Mouse (Mus musculus) MEL (cell line): ENCODE measurements around the gene Plekha3. TPM values are rescaled to one million over a fixed set of nuclear protein-coding genes. Genes with fewer than 3 reads are reported as not detected.

Experiments
- DNase-seq: peaks from one replicate; pipeline ENCODE4 v3.0.0; 2011; ENCODE audit warnings: low read depth, low spot score
- H3K27ac ChIP-seq: 2 replicates; pipeline ENCODE4 v1.5.1; 2012; ENCODE audit warnings: low read depth, mild to moderate bottlenecking, control low read depth, low read length, moderate library complexity; ENCODE audit not compliant: control insufficient read depth
- H3K27me3 ChIP-seq, 2 experiments: fragments of 150-350 bp in 1 of 2; sonication (generic) in 1 of 2; 2 replicates each; pipeline ENCODE4 v1.6.1; 2012; ENCODE audit warnings: low read length in 2 of 2, mild to moderate bottlenecking in 2 of 2, improper control_type of control experiment in 1 of 2, moderate library complexity in 1 of 2; ENCODE audit not compliant: insufficient read depth in 2 of 2, control insufficient read depth in 1 of 2
- H3K36me3 ChIP-seq, 2 experiments: 2 replicates each; pipeline ENCODE4 v1.6.1; 2012 to 2014; ENCODE audit warnings: low read length in 2 of 2, improper control_type of control experiment in 1 of 2, inconsistent platforms in 1 of 2, mild to moderate bottlenecking in 1 of 2; ENCODE audit not compliant: insufficient read depth in 2 of 2, control insufficient read depth in 1 of 2
- H3K4me1 ChIP-seq, 2 experiments: fragments of 150-350 bp in 1 of 2; sonication (generic) in 1 of 2; 2 replicates each; pipeline ENCODE4 v1.6.1; 2012; ENCODE audit warnings: low read length in 2 of 2, improper control_type of control experiment in 1 of 2, mild to moderate bottlenecking in 1 of 2; ENCODE audit not compliant: insufficient read depth in 2 of 2, control insufficient read depth in 1 of 2
- H3K4me3 ChIP-seq, 2 experiments: fragments of 150-350 bp in 1 of 2; sonication (generic) in 1 of 2; 2 replicates each; pipeline ENCODE4 v1.5.1; 2012; ENCODE audit warnings: low read depth in 2 of 2, low read length in 2 of 2, mild to moderate bottlenecking in 2 of 2, moderate library complexity in 2 of 2, control low read depth in 1 of 2, improper control_type of control experiment in 1 of 2; ENCODE audit not compliant: control insufficient read depth in 1 of 2, insufficient read depth in 1 of 2
- H3K79me2 ChIP-seq: 2 replicates; pipeline ENCODE4 v1.6.1; 2012; ENCODE audit warnings: mild to moderate bottlenecking, low read length, moderate library complexity; ENCODE audit not compliant: control insufficient read depth, poor library complexity, insufficient read depth
- H3K9ac ChIP-seq: 2 replicates; pipeline ENCODE4 v1.6.1; 2012; ENCODE audit warnings: low read depth, mild to moderate bottlenecking, control low read depth, low read length, moderate library complexity; ENCODE audit not compliant: control insufficient read depth, poor library complexity, severe bottlenecking
- H3K9me3 ChIP-seq: fragments of 150-350 bp; sonication (generic); replicated peaks from 2 replicates; pipeline ENCODE4 v1.6.1; 2012; ENCODE audit warnings: mild to moderate bottlenecking, low read length, improper control_type of control experiment, moderate library complexity; ENCODE audit not compliant: insufficient read depth
- CHD2 ChIP-seq: IDR thresholded peaks from 2 replicates; pipeline ENCODE4 v1.6.1; 2011; ENCODE audit warnings: low read length, improper control_type of control experiment
- E2F4 ChIP-seq: IDR thresholded peaks from 2 replicates; pipeline ENCODE4 v1.6.1; 2011; ENCODE audit warnings: low read depth, low read length, improper control_type of control experiment, borderline replicate concordance
- EP300 ChIP-seq, 2 experiments: IDR thresholded peaks; 2 replicates each; pipeline ENCODE4 v1.6.1; 2011; ENCODE audit warnings: improper control_type of control experiment in 2 of 2, low read length in 2 of 2, low read depth in 1 of 2, mild to moderate bottlenecking in 1 of 2
- GABPA ChIP-seq: IDR thresholded peaks from 2 replicates; pipeline ENCODE4 v1.6.1; 2012; ENCODE audit warnings: low read depth, mild to moderate bottlenecking, inconsistent platforms, low read length, improper control_type of control experiment, moderate library complexity
- KAT2A ChIP-seq: conservative IDR thresholded peaks from 2 replicates; pipeline ENCODE4 v1.6.1; 2012; ENCODE audit warnings: low read depth, low read length, improper control_type of control experiment, inconsistent platforms
- MAFK ChIP-seq: IDR thresholded peaks from 2 replicates; pipeline ENCODE4 v1.6.1; 2011; ENCODE audit warnings: low read depth, mild to moderate bottlenecking, low read length, improper control_type of control experiment, borderline replicate concordance
- MAZ ChIP-seq: IDR thresholded peaks from 2 replicates; pipeline ENCODE4 v1.6.1; 2012; ENCODE audit warnings: low read depth, mild to moderate bottlenecking, inconsistent platforms, low read length, improper control_type of control experiment
- MEF2A ChIP-seq: IDR thresholded peaks from 2 replicates; pipeline ENCODE4 v1.6.1; 2014; ENCODE audit warnings: low read depth, mild to moderate bottlenecking, inconsistent platforms, low read length, improper control_type of control experiment; ENCODE audit not compliant: poor library complexity, insufficient replicate concordance, severe bottlenecking; ENCODE audit errors: extremely low read depth
- MXI1 ChIP-seq: IDR thresholded peaks from 2 replicates; pipeline ENCODE4 v1.6.1; 2011; ENCODE audit warnings: mild to moderate bottlenecking, low read depth, low read length, improper control_type of control experiment
- NRF1 ChIP-seq: IDR thresholded peaks from 2 replicates; pipeline ENCODE4 v1.6.1; 2014; ENCODE audit warnings: low read depth, mild to moderate bottlenecking, inconsistent platforms, low read length, improper control_type of control experiment, moderate library complexity; ENCODE audit not compliant: poor library complexity, insufficient read depth, severe bottlenecking
- POLR2A ChIP-seq, 2 experiments: IDR thresholded peaks; 2 replicates each; pipeline ENCODE4 v1.6.1; 2011 to 2012; ENCODE audit warnings: low read length in 2 of 2, mild to moderate bottlenecking in 2 of 2, control low read depth in 1 of 2, improper control_type of control experiment in 1 of 2, low read depth in 1 of 2, moderate library complexity in 1 of 2; ENCODE audit not compliant: control insufficient read depth in 1 of 2, insufficient read depth in 1 of 2, poor library complexity in 1 of 2
- RAD21 ChIP-seq: IDR thresholded peaks from 2 replicates; pipeline ENCODE4 v1.6.1; 2011; ENCODE audit warnings: mild to moderate bottlenecking, low read depth, low read length, improper control_type of control experiment
- RCOR1 ChIP-seq: IDR thresholded peaks from 2 replicates; pipeline ENCODE4 v1.6.1; 2012; ENCODE audit warnings: low read depth, mild to moderate bottlenecking, inconsistent platforms, low read length, improper control_type of control experiment
- TAL1 ChIP-seq: IDR thresholded peaks from 2 replicates; pipeline ENCODE4 v1.6.1; 2012; ENCODE audit warnings: mild to moderate bottlenecking, inconsistent platforms, low read length, moderate library complexity, mixed read lengths
- TBP ChIP-seq: IDR thresholded peaks from 2 replicates; pipeline ENCODE4 v1.8.0; 2011; ENCODE audit warnings: low read depth, low read length, improper control_type of control experiment
- TCF12 ChIP-seq: IDR thresholded peaks from 2 replicates; pipeline ENCODE4 v1.6.1; 2014; ENCODE audit warnings: low read depth, mild to moderate bottlenecking, inconsistent platforms, low read length, improper control_type of control experiment, moderate library complexity
- USF1 ChIP-seq: IDR thresholded peaks from 2 replicates; pipeline ENCODE4 v1.6.1; 2014; ENCODE audit warnings: low read depth, mild to moderate bottlenecking, inconsistent platforms, low read length, improper control_type of control experiment, moderate library complexity
- USF2 ChIP-seq, 2 experiments: IDR thresholded peaks; 2 replicates each; pipeline ENCODE4 v1.6.1; 2011 to 2012; ENCODE audit warnings: improper control_type of control experiment in 2 of 2, low read length in 2 of 2, borderline replicate concordance in 1 of 2, inconsistent platforms in 1 of 2, low read depth in 1 of 2, mild to moderate bottlenecking in 1 of 2; ENCODE audit not compliant: insufficient read depth in 1 of 2
- ZKSCAN1 ChIP-seq: IDR thresholded peaks from 2 replicates; pipeline ENCODE4 v1.6.1; 2012; ENCODE audit warnings: low read depth, mild to moderate bottlenecking, inconsistent platforms, low read length, improper control_type of control experiment, moderate library complexity
- ZNF384 ChIP-seq: IDR thresholded peaks from 2 replicates; pipeline ENCODE4 v1.6.1; 2012; ENCODE audit warnings: low read depth, mild to moderate bottlenecking, inconsistent platforms, low read length, improper control_type of control experiment
- polyA plus RNA-seq, 2 experiments: library from polyadenylated mRNA; stranded (reverse) in 1 of 2; unstranded in 1 of 2; fragments of >175 nt in 1 of 2; fragments of >200 nt in 1 of 2; gene quantifications; 2 replicates each; pipeline versions ENCODE4 v1.2.1 to v1.2.4; 2012; ENCODE audit warnings: low replicate concordance in 2 of 2, low read depth in 1 of 2; ENCODE audit not compliant: insufficient read length in 2 of 2, insufficient read depth in 1 of 2, missing spikeins in 1 of 2
- total RNA-seq: library from RNA; depleted of rRNA; stranded (reverse); fragments of 300-350 nt; gene quantifications from 2 replicates; pipeline ENCODE4 v1.2.3, GENCODE M21; 2012

The Plekha3 gene
- total and polyA plus RNA-seq, 3 experiments, result 20.5 to 23.4 TPM; not detected in 1

DNA sequence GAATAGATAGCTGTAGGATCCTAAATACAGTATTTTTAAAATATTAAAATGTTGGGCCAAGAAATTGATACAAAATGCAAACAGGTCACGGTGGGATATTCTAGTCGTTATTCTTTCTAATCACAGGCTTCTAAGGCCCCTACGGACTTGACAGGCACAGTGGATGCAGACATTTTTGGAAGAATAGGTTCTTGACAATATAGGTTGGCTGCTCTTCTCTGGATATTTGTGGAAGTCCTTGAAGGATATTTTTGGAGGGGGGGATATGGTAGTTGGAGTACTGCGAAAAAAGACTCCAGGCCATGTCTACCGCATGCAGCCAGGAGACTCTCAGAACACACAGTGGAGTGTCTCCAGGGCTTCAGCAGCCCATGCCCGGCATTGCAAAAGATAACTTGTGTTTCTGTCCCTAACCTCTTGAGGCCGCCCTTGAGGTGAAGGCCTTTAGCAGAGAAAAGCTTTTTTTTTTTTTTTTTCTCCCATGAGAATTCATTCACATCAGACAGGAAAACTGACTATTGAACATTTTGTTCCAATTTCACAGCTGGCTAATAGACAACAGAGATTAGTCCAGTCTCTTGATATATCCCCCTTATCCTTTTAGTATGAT lies 1.5 kb upstream of the Plekha3 start (continued):
- no peak for TF ChIP-seq MAZ
- TF ChIP-seq E2F4, result no peak
- no peak for TF ChIP-seq TBP

DNA sequence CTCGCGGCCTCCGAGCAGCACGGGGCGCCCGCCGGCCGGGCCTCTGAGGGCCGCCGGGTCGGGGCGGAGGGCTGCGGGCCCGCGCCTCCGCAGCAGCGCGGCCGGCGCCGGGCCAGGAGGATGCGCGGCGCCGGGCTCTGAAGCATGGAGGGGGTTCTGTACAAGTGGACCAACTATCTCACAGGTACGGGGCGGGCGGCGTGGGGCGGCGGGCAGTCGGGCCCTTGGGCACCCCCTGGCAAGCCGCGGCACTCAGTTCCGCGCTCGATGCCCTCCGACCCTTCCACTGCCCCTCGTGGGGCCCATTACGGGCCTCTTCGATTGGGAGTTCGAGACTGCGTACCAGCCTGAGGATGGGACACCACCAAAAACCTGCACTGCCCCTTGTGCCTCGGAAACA lies 370 bp downstream of the Plekha3 start:
- Histone ChIP-seq H3K79me2 (peaks cover 38% of the 10 kb centered on the region), H3K36me3 (peaks cover 5 to 29% of the 10 kb centered on the region in 2 experiments; a peak in 3 of 4 replicates), H3K27ac (no peak overlapping the region; the same call in 1 of the 2 replicates), H3K9me3 (no peaks in the 10 kb centered on the region), H3K27me3 (no peaks in the 10 kb centered on the region), H3K4me3 (peak overlapping the region; percentile 83 to 91), H3K9ac (peak overlapping the region; percentile 79), H3K4me1 (peaks cover 4 to 16% of the 10 kb centered on the region in 2 experiments; a peak in 3 of 4 replicates)
- DNase-seq, result no peak
- no peak for TF ChIP-seq TBP
- TF ChIP-seq USF2 (IDR thresholded peaks at IDR 0.05; ENCODE audit: borderline replicate concordance in 1 of 2, insufficient read depth in 1 of 2, low read depth in 1 of 2, low read length in 2 of 2), result no peak
- TF ChIP-seq MXI1, result no peak
- TF ChIP-seq MEF2A, result no peak
- TF ChIP-seq RAD21, result no peak
- no peak for TF ChIP-seq POLR2A (IDR thresholded peaks at IDR 0.05; ENCODE audit: control insufficient read depth in 1 of 2, insufficient read depth in 1 of 2, low read depth in 1 of 2, low read length in 2 of 2, poor library complexity in 1 of 2)
- no peak for TF ChIP-seq MAFK
- TF ChIP-seq RCOR1, result no peak
- no peak for TF ChIP-seq ZKSCAN1
- no peak for TF ChIP-seq E2F4
- no peak for TF ChIP-seq USF1
- TF ChIP-seq CHD2, result no peak
- no peak for TF ChIP-seq TCF12
- no peak for TF ChIP-seq NRF1

DNA sequence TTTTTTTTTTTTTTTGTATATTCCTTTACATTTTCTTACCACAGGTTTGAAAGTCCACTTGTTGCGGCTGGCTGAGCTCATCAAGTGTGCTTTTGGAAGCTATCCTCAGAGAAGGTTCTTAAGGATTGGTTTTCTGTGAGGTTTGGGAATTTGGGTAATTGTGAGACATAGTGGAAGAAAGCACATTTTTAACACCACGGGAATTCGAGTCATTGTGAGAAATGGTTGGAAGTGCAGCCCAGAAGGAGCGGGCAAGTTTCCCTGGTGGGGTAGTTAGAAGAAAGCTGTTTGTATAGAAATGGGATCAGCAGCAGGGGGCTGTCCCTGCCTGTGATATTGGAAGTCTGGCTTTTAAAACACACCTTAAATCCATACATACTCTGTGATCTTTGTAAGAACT lies 868 bp downstream of the Plekha3 start:
- peaks cover 4 to 16% of the 10 kb centered on the region in 2 experiments; a peak in 3 of 4 replicates for H3K4me1 ChIP-seq
- H3K36me3 ChIP-seq, result peaks cover 5 to 29% of the 10 kb centered on the region in 2 experiments; a peak in 3 of 4 replicates
- DNase-seq, result peak; percentile 30
- no peaks in the 10 kb centered on the region for H3K9me3 ChIP-seq
- H3K79me2 ChIP-seq, result peaks cover 38% of the 10 kb centered on the region
- H3K27me3 ChIP-seq, result no peaks in the 10 kb centered on the region
- peak overlapping the region; percentile 79 for H3K9ac ChIP-seq
- H3K27ac ChIP-seq, result peak overlapping the region; percentile 14; the same call in 1 of the 2 replicates
- no peak for TF ChIP-seq TAL1
- TF ChIP-seq RAD21, result no peak
- no peak; the same call in 1 of the 2 replicates for TF ChIP-seq ZNF384
- TF ChIP-seq EP300 (IDR thresholded peaks at IDR 0.05; ENCODE audit: low read depth in 1 of 2, low read length in 2 of 2), result no peak
- no peak for TF ChIP-seq KAT2A
- TF ChIP-seq GABPA, result no peak
- peak overlapping the region; percentile 83 to 91 for H3K4me3 ChIP-seq
